In the genomic region with DNA sequence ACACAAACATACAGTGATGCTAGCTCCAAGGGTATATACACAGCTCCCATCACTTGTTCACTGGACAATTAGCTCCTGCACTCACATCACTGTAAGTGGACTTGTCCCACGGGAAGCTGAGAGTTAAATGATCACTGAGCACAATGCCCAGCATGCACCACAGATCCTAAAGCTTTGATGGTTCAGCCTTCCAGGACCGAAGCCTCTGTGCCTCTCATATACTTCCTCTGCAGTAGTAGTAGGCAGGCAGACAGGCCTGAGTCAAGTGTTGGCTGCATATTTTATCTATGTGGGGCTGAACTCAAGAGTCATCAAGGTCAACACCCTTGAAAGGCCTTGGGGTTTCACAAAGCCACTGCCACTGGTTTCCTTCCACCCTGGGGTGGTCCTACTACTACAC, we compare ENCODE assay signal across 18 mouse cellular contexts.
"Had no signal": no experiment of that assay in that cellular context is flagged by ENCODE, and none has a peak within 500 bp of the region (broad histone marks: within the 10 kb centered on the region; RNA-seq: fewer than 3 reads in every experiment).

No protein-coding gene starts in this region.

- H3K9ac ChIP-seq: lung, embryonic 14.5 days; neural tube, embryonic 13.5 days; neural tube, embryonic 15.5 days had no signal

- H3K27ac ChIP-seq: midbrain, embryonic 10.5 days; neural tube, embryonic 13.5 days; neural tube, embryonic 15.5 days had no signal

- H3K9me3 ChIP-seq: midbrain, embryonic 10.5 days; neural tube, embryonic 13.5 days; neural tube, embryonic 15.5 days had no signal

- H3K4me3 ChIP-seq: midbrain, embryonic 10.5 days; myocyte; neural tube, embryonic 13.5 days; neural tube, embryonic 15.5 days had no signal

- DNase-seq: lung, adult 18-20 months; lung, embryonic 14.5 days; lung, postnatal 10 days; lung, postnatal 4 days; midbrain, embryonic 14.5 days; retina, postnatal 1 day; right cerebral cortex, adult 18-20 months; right cerebral cortex, postnatal 25 days; right cerebral cortex, postnatal 4 days; spleen, adult 18-20 months; thymus, adult 18-20 months; thymus, postnatal 14 days; thymus, postnatal 36 days had no signal

- H3K27me3 ChIP-seq: neural tube, embryonic 13.5 days; neural tube, embryonic 15.5 days had no signal

- ATAC-seq: midbrain, embryonic 16.5 days had no signal

- H3K4me2 ChIP-seq: lung, embryonic 14.5 days; neural tube, embryonic 13.5 days; neural tube, embryonic 15.5 days had no signal

- H3K36me3 ChIP-seq: midbrain, embryonic 10.5 days had no signal
